Mouse (Mus musculus) limb, embryonic 15.5 days (tissue): ENCODE results near the gene Btaf1. TPM values are rescaled to one million over a fixed set of nuclear protein-coding genes. Genes with fewer than 3 reads are reported as not detected.
A peak's percentile ranks its signal among the peaks of the same experiment; 100 is the strongest.
"Not testable (repeated sequence)": the region's sequence is repeated elsewhere in the genome, so short reads cannot be mapped to it uniquely, and the experiment has no call there.

Experiments
- ATAC-seq: fragments of 200-750 bp; cut with Nextera tagmentation; 2 replicates; pipeline ENCODE4 v1.8.0; 2017; ENCODE audit warnings: low read depth, moderate TSS enrichment; ENCODE audit not compliant: insufficient number of reproducible peaks, low FRiP score, low TSS enrichment
- H3K27ac ChIP-seq: fragments of 300-500 bp; sonication (generic); 2 replicates; pipeline ENCODE4 v1.5.1; 2015; ENCODE audit warnings: moderate library complexity, mild to moderate bottlenecking, inconsistent platforms
- H3K27me3 ChIP-seq: fragments of 300-500 bp; sonication (generic); 2 replicates; pipeline ENCODE4 v1.6.1; 2015; ENCODE audit warnings: inconsistent platforms
- H3K36me3 ChIP-seq: fragments of 300-500 bp; sonication (generic); 2 replicates; pipeline ENCODE4 v1.6.1; 2015; ENCODE audit warnings: inconsistent platforms
- H3K4me1 ChIP-seq: fragments of 300-500 bp; sonication (generic); 2 replicates; pipeline ENCODE4 v1.6.1; 2015; ENCODE audit warnings: inconsistent platforms
- H3K4me2 ChIP-seq: fragments of 300-500 bp; sonication (generic); 2 replicates; pipeline ENCODE4 v1.6.1; 2015; ENCODE audit warnings: mild to moderate bottlenecking, inconsistent platforms
- H3K4me3 ChIP-seq: fragments of 300-500 bp; sonication (generic); 2 replicates; pipeline ENCODE4 v1.5.1; 2015; ENCODE audit warnings: mild to moderate bottlenecking, inconsistent platforms
- H3K9ac ChIP-seq: fragments of 300-500 bp; sonication (generic); 2 replicates; pipeline ENCODE4 v1.6.1; 2015; ENCODE audit warnings: inconsistent platforms
- H3K9me3 ChIP-seq: fragments of 300-500 bp; sonication (generic); 2 replicates; pipeline ENCODE4 v1.6.1; 2016; ENCODE audit warnings: inconsistent platforms
- WGBS: fragments of 180-500 bp; shearing (Covaris S2); methylation state at CpG from one replicate; pipeline ENCODE4 v1.1.7; 2015; 5-methylcytosine and 5-hydroxymethylcytosine counted together
- polyA plus RNA-seq: library from polyadenylated mRNA; unstranded; fragments of >200 nt; fragmentation: Nextera tagmentation; extraction: Ambion mirVana; gene quantifications from 2 replicates; pipeline ENCODE4 v1.2.1, GENCODE M21; 2015

Gene Btaf1
- polyA plus RNA-seq, 1 experiment from 2014 or later = 10.1 TPM

DNA sequence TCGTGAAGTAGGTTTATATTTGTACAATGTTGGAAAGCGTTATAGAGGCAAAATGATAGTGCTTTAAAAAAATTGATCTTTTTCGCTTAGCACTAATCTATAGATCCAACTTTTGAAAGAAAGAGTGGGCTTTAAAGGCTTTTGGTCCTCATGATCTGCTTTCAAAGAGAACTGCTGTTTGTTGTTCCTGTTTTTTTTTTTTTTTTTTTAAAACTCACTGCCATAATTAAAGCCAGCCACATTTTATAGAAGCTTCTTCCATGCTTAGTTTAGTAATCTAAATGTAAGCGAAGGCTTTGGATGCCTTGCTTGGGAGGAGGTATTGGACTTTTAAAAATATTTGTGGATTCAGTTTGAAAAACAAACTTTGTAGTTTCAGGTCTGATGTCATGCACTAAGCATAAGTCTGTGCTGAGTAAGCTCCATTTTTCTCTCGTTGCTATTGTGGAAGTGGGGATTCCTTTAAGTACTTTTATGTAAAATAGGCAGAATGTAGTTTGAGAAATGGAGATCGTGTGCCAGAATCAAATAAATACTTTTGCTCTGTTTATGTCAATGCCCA, 2.0 kb downstream of the Btaf1 start:
- Histone ChIP-seq H3K36me3 (no peaks in the 10 kb centered on the region), H3K27me3 (no peaks in the 10 kb centered on the region), H3K27ac (no peak overlapping the region), H3K4me1 (peaks cover 10% of the 10 kb centered on the region), H3K9ac (no peak overlapping the region), H3K9me3 (no peaks in the 10 kb centered on the region), H3K4me3 (peak overlapping the region; percentile 96), H3K4me2 (peak overlapping the region; percentile 84; the same call in 1 of the 2 replicates)
- 59% methylated on average over 6 of the region's 6 CpGs for WGBS
- no peak for ATAC-seq

DNA sequence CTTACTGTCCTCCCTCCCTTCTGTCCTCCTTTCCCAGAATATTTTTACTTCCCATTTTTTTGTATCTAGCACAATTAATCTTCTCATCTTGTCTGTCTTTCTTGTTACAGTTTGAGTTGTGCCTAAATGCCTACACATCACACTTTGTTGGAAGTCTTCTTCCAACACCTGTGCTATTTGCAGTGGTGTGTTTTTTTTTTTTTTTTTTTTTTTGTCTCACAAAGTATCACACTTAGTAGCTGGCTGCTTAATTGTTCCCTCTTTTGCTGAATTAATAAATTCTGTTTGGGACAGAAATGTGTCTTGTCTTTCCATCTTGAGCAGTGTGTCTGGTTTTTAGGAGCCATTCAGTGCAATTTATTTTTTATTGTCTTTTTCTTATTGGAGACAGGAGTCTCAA, 3.9 kb downstream of the Btaf1 start:
- no peaks in the 10 kb centered on the region for H3K27me3 ChIP-seq
- no peaks in the 10 kb centered on the region for H3K36me3 ChIP-seq
- H3K9ac ChIP-seq = no peak overlapping the region
- ATAC-seq = no peak
- no peaks in the 10 kb centered on the region for H3K9me3 ChIP-seq
- H3K4me3 ChIP-seq = no peak overlapping the region
- no peak overlapping the region for H3K27ac ChIP-seq
- H3K4me2 ChIP-seq = no peak overlapping the region
- peaks cover 9% of the 10 kb centered on the region for H3K4me1 ChIP-seq

- ATAC-seq = no peak
- no peaks in the 10 kb centered on the region for H3K9me3 ChIP-seq
Measured at GRCm38 (mm10) chr19:36932097-36932496, 6.2 kb downstream of the Btaf1 start.

DNA sequence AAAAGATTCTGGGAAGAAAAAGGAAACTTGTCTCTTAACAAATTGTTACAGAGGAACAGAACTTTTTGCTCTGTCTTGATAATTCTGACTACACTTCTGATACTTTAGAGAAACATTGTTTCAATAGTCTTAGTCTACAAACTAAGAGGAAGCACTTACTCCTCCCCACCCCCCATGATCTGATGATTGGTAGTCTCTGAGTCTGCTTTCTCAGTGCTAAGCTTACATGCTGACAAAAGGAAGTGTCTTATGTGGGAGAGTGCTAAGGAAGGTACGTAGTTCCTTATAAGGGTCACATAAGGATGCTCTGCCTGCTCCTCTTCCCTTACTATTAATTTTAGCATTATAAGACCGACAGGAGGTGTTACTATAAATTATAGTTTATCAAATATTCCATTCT, 6.7 kb downstream of the Btaf1 start:
- H3K4me2 ChIP-seq = no peak overlapping the region
- no peak for ATAC-seq
- WGBS = 83% methylated on average over 2 of the region's 2 CpGs
- peaks cover 3% of the 10 kb centered on the region; the same call in 1 of the 2 replicates for H3K36me3 ChIP-seq
- H3K9me3 ChIP-seq = no peaks in the 10 kb centered on the region
- H3K9ac ChIP-seq = no peak overlapping the region
- H3K4me1 ChIP-seq = no peaks in the 10 kb centered on the region
- no peak overlapping the region for H3K4me3 ChIP-seq
- H3K27me3 ChIP-seq = no peaks in the 10 kb centered on the region
- no peak overlapping the region for H3K27ac ChIP-seq

More at GRCm38 (mm10) chr19:36932097-36932496, 6.2 kb downstream of the Btaf1 start:
- no peak overlapping the region for H3K4me2 ChIP-seq
- H3K4me1 ChIP-seq = peaks cover 2% of the 10 kb centered on the region; the same call in 1 of the 2 replicates
- no peak overlapping the region for H3K27ac ChIP-seq
- no peaks in the 10 kb centered on the region for H3K27me3 ChIP-seq
- H3K9ac ChIP-seq = no peak overlapping the region
- H3K36me3 ChIP-seq = peaks cover 3% of the 10 kb centered on the region; the same call in 1 of the 2 replicates
- H3K4me3 ChIP-seq = no peak overlapping the region

DNA sequence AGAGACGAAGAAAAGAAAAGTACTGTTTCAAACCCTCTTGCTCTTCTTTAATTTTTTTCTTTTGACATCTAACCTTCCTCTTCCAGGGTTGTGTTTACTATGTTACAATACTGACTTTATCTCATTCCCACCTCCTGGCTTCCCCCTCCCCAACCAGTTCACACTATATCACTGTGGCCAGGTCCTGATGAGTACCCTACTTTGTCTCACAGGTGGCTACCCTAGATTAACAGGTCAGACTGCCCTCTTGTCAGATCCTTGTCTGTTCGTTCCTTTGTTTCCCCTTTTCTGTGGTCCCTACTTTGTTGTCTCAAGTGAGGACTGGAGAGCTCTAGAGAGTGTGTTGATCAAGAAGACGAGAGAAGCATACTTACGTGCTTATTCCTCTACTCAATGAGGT, 10.4 kb downstream of the Btaf1 start:
- WGBS = 91% methylated on average over 4 of the region's 4 CpGs
- Histone ChIP-seq H3K27me3 (no peaks in the 10 kb centered on the region), H3K27ac (no peak overlapping the region), H3K9ac (no peak overlapping the region), H3K36me3 (peaks cover 3% of the 10 kb centered on the region; the same call in 1 of the 2 replicates), H3K9me3 (no peaks in the 10 kb centered on the region), H3K4me2 (no peak overlapping the region), H3K4me1 (no peaks in the 10 kb centered on the region), H3K4me3 (no peak overlapping the region)
- no peak for ATAC-seq

- H3K4me1 ChIP-seq = no peaks in the 10 kb centered on the region
- H3K4me2 ChIP-seq = no peak overlapping the region
- H3K9me3 ChIP-seq = no peaks in the 10 kb centered on the region
- no peak overlapping the region for H3K9ac ChIP-seq
- peaks cover 3% of the 10 kb centered on the region; the same call in 1 of the 2 replicates for H3K36me3 ChIP-seq
- no peak overlapping the region for H3K4me3 ChIP-seq
- ATAC-seq = no peak
- no peaks in the 10 kb centered on the region for H3K27me3 ChIP-seq
- H3K27ac ChIP-seq = no peak overlapping the region
Measured at GRCm38 (mm10) chr19:36938008-36938407, 12.1 kb downstream of the Btaf1 start.

GRCm38 (mm10) chr19:36940064-36940463, 14.2 kb downstream of the Btaf1 start:
- WGBS = 79% methylated on average over 1 of the region's 1 CpGs
- H3K4me2 ChIP-seq = no peak overlapping the region
- H3K36me3 ChIP-seq = peaks cover 3% of the 10 kb centered on the region; the same call in 1 of the 2 replicates
- no peaks in the 10 kb centered on the region for H3K9me3 ChIP-seq
- H3K4me3 ChIP-seq = no peak overlapping the region
- no peak overlapping the region for H3K9ac ChIP-seq
- no peak overlapping the region for H3K27ac ChIP-seq
- H3K27me3 ChIP-seq = no peaks in the 10 kb centered on the region
- ATAC-seq = no peak
- H3K4me1 ChIP-seq = no peaks in the 10 kb centered on the region

DNA sequence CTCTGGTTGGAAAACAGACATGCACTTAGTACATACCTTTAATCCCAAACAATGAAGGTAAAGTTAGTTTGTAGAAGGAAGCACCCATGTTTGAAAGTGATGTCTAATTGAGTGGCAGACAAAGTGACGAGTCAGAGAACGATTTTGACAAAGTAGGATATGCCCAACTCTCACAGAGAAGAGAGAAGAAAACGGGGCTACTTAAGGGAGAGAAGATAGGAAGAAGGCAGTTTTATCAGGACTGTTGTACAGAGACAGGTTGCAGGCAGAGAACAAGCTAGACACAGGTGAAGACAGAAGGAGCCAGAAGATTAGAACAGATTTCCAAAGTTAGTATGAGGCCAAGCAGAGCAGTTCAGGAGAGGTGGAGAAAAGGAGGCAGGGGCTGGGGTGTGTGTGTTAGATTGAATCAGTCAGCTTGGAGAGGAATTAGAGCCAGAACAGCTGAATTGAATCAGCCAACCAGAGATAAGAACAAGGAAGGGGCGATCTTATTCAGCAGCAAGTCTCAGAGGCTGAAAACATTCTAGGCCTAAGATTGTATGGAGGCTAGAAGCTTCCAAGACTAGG, 27.8 kb downstream of the Btaf1 start:
- Histone ChIP-seq H3K9me3 (no peaks in the 10 kb centered on the region), H3K9ac (no peak overlapping the region), H3K36me3 (peaks cover 19% of the 10 kb centered on the region), H3K27me3 (no peaks in the 10 kb centered on the region), H3K4me3 (no peak overlapping the region), H3K27ac (no peak overlapping the region), H3K4me1 (no peaks in the 10 kb centered on the region), H3K4me2 (no peak overlapping the region)
- 75% methylated on average over 4 of the region's 4 CpGs for WGBS
- no peak for ATAC-seq

GRCm38 (mm10) chr19:36958331-36958730, 32.5 kb downstream of the Btaf1 start:
- Histone ChIP-seq H3K4me3 (no peak overlapping the region), H3K4me1 (no peaks in the 10 kb centered on the region), H3K9me3 (no peaks in the 10 kb centered on the region), H3K27ac (no peak overlapping the region), H3K4me2 (no peak overlapping the region), H3K36me3 (peaks cover 35% of the 10 kb centered on the region), H3K9ac (no peak overlapping the region), H3K27me3 (no peaks in the 10 kb centered on the region)
- 86% methylated on average over 4 of the region's 4 CpGs for whole genome bisulfite sequencing
- ATAC-seq = no peak

DNA sequence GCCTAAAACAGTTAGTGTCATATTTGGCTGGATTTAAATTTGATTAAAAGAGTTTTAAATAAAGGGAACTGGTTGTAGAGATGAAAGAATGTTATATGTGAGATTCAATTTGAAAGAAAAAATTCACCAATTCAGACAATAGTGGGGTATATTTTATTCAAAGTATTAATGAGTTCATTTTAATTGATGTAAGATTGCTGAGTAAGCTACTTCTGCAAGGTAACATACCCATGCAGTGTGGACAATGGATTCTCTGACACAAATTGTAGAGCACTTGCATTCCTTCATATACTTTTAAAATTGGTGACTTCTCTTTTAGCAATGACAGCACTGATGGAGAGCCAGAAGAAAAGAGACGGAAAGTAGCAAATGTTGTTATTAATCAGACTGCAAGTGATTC, 35.4 kb downstream of the Btaf1 start:
- H3K36me3 ChIP-seq = peaks cover 47% of the 10 kb centered on the region
- WGBS = 89% methylated on average over 1 of the region's 1 CpGs

DNA sequence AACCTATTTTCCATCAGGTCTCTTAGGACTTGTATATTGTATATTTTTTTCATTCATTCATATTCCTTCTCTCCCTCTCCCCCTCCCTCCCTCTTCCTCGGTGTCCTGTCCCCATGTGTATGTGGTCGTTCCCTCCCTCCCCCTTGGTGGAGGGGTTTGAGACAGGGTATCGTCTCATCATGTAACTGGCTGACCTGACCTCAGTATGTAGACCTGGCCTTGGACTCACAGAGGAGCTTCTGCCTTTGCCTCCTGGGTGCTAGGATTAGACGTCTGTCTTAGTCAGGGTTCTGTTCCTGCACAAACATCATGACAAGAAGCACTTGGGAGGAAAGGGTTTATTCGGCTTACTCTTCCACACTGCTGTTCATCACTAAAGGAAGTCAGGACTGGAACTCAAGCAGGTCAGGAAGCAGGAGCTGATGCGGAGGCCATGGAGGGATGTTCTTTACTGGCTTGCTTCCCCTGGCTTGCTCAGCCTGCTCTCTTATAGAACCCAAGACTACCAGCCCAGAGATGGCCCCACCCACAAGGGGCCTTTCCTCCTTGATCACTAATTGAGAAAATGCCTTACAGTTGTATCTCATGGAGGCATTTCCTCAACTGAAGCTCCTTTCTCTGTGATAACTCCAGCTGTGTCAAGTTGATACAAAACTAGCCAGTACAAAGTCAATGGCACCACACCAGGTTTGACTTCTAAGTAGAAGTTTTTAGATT, 36.8 kb downstream of the Btaf1 start:
- not testable (repeated sequence) for H3K27me3 ChIP-seq, H3K9me3 ChIP-seq, H3K27ac ChIP-seq, H3K4me3 ChIP-seq, H3K9ac ChIP-seq, H3K4me2 ChIP-seq, ATAC-seq, H3K4me1 ChIP-seq
- WGBS = 90% methylated on average over 6 of the region's 6 CpGs
- peaks cover 47% of the 10 kb centered on the region for H3K36me3 ChIP-seq

More for the DNA sequence above, 35.4 kb downstream of the Btaf1 start:
- no peaks in the 10 kb centered on the region for H3K27me3 ChIP-seq
- no peak overlapping the region for H3K4me2 ChIP-seq
- no peaks in the 10 kb centered on the region for H3K9me3 ChIP-seq
- H3K9ac ChIP-seq = no peak overlapping the region
- no peak overlapping the region for H3K4me3 ChIP-seq
- no peak for ATAC-seq
- no peak overlapping the region for H3K27ac ChIP-seq
- H3K4me1 ChIP-seq = no peaks in the 10 kb centered on the region

GRCm38 (mm10) chr19:37004557-37004956, 78.7 kb downstream of the Btaf1 start:
- H3K4me3 ChIP-seq = no peak overlapping the region

More at GRCm38 (mm10) chr19:37004557-37004956, 78.7 kb downstream of the Btaf1 start:
- H3K36me3 ChIP-seq = peaks cover 62% of the 10 kb centered on the region
- no peak overlapping the region for H3K4me2 ChIP-seq
- ATAC-seq = no peak
- no peak overlapping the region for H3K9ac ChIP-seq
- H3K9me3 ChIP-seq = no peaks in the 10 kb centered on the region
- 90% methylated on average over 5 of the region's 5 CpGs for WGBS
- no peaks in the 10 kb centered on the region for H3K27me3 ChIP-seq
- no peak overlapping the region for H3K27ac ChIP-seq
- H3K4me1 ChIP-seq = no peaks in the 10 kb centered on the region
